Mouse (Mus musculus): ENCODE data around the gene Cct8.
"Not testable (repeated sequence)": the region's sequence is repeated elsewhere in the genome, so short reads cannot be mapped to it uniquely, and the experiment has no call there.

Gene Cct8

DNA sequence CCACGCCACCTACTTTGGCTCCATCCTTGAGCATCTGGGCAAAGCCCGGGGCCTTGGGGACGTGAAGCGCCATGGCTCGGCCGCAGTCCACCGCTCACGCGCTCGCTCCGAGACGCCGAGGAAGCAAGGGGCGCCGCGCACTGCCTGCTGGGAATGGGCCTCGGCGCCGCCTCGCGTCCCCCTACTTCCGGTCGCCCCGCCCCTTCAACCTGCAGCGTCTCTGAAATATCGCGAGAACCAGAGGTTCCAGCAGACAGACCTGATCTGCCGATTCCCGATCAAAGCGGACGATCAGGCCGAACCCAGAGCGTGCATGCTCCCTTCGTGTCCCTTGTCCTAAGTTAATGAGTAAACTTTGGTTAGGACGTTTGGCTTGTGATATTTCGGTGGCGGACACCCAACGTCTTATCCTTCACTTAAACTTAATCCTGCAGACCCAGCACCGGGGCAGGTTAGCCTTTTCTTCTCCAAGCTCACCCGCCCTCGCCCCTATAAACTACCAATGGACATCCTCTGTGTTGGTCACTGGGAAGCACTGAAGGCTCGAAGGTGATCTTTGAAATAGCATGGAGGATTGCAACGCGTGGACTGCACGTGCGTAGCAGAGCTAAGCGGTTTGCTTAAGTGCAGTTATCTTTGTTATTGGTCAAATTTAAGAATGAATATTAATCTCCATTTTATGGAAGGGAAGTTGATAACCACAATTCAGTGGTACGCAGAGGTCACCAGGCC is at the start of gene Cct8:
Cct8 (minus strand) TSS at position 158 of the 732 bp plus-strand sequence.
- DNase-seq, result peak; percentile 98

DNA sequence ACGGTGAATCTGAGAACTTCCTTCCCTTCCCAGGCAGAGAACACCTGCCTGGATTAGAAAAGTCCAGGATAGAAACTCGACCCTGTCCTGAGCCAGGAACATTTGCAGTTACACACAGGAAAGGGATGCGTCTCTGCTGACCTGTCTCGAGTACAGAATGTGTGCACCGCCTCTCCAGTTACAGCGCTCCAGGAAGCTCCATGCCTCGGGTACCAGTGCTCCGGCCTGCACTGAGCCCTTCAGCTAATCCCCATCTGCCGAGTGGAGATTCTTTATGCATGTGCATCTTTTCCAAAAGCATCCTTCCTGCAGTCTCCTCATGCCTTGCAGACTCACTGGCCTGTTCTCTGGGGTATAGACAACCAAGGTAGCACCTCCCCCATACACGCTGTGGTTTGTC is 33.1 kb upstream of the Cct8 start:
- DNase-seq, result no peak

- DNase-seq, result no peak
Observed at GRCm38 (mm10) chr16:87527553-87528249, 32.0 kb upstream of the Cct8 start.

GRCm38 (mm10) chr16:87524228-87524627 is 28.6 kb upstream of the Cct8 start:
- DNase-seq, result no peak

- no peak for DNase-seq
Observed at GRCm38 (mm10) chr16:87512331-87512730, 16.7 kb upstream of the Cct8 start.

DNA sequence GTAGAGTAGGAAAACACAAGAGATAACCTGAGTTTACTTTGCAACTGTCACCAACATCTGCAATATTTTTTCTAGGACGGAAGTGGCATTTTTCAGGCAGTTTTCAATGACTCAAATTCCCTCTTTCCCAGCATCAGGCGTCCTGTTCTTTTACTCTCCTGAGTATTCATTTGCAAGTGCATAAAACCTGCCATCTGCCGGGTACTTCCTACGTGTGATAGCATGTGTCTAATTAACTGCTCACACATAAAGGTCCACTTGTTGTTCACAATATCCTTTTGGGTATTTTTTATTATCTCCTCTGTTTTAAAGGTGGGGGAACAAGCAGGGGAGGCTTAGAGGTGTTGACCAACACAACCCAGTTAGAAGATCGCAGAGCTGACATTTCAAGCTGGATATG is 16.0 kb upstream of the Cct8 start:
- DNase-seq, result no peak

DNA sequence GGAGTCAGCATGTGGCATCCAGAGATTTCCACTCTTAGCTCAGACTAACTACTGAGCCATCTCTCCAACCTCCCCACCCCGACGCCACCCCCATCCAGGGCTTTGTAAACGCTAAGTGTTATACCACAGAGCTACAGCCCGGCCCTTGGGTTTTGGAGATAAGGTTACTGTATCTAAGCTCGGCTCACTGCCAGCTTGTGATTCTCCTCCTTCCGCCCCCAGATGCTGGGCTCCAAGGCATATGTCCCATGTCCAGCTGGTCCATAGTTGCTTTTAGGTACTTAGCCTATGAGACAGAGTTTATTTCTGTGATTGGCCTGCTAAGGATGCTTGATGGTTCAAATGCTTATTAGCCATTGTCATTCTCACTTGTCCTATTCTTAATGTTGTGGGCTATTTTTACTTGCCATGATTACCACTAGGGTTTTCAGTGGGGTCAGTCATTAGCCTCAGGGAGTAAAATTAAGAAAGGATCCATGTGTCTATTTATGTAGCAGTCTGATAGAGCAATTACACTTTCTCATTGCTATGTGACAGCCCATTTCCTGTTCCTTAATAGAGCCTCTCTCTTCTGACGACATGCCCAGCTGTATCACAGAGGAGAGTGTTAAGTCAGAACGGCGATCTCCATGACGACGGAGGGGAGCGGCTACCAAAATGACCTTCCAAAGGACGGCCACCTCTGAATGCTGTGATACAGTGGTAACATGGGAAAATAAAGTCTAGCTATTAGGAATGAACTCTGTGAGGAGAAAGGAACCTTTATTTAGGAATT is 5.8 kb upstream of the Cct8 start:
- peak; percentile 12 for DNase-seq

- no peak for DNase-seq
Observed at GRCm38 (mm10) chr16:87499556-87499955, 3.9 kb upstream of the Cct8 start.

DNA sequence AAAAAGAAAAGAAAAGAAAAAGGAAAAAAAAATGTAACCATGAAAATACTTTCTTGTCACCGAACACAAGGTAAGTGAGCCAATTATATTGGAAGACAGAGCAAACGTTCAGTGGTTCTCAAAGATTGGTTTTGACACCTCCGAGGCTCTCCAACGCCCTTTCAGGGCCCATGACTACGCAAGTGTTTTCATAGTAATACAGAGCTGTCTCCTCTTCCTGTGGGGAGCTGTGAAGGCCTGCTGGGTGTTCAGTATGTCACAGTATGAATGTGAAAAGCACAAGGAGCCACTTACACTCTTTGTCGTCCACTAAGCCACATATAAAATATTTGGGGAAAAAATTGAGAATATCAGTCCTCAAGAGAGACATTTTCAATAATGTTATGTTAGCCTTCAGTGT is 1.5 kb upstream of the Cct8 start:
- no peak for DNase-seq

- DNase-seq, result no peak
Observed at GRCm38 (mm10) chr16:87496728-87497127, 1.1 kb upstream of the Cct8 start.

DNA sequence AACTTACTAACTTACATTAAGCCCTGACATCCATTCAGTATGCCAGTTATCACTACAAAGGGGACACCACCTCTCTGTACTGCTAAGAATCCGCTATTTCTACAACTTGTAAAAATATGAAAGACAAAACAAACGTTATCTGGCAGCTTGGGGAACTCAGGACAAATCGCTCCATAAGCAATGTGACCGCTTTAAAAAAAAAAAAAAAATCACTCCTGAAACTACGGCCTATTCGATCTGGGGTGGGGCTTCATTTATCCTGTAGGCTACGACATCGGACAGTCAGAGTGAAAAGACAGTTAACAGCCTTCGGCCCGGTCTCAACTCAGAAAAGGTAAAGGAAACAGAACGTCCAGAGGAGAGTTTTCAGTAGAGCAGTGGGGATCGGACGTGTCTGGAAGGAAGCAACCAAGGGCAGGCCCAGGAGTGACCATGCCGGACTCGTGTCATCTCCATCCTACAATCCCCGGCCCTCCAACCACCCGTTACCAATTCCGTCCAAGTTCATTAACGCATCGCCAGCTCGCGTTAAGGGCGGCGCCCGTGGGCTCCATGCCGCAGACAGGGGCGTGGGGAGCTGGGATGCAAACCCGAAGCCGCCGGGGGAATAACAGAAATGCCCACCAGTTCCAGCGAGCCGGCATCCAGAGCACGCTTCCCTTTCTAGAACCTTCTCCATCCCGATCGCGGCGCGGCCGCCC is 568 bp downstream of the Cct8 start:
- DNase-seq, result peak; percentile 8

- DNase-seq, result not testable (repeated sequence)
Observed at GRCm38 (mm10) chr16:87492191-87492792, 3.4 kb downstream of the Cct8 start.

- DNase-seq, result no peak
Observed at GRCm38 (mm10) chr16:87488605-87489004, 7.1 kb downstream of the Cct8 start.

- no peak for DNase-seq
Observed at GRCm38 (mm10) chr16:87486739-87487138, 8.9 kb downstream of the Cct8 start.

- DNase-seq, result no peak
Observed at GRCm38 (mm10) chr16:87484367-87484766, 11.3 kb downstream of the Cct8 start.

- DNase-seq, result no peak
Observed at GRCm38 (mm10) chr16:87470579-87470978, 25.1 kb downstream of the Cct8 start.

DNA sequence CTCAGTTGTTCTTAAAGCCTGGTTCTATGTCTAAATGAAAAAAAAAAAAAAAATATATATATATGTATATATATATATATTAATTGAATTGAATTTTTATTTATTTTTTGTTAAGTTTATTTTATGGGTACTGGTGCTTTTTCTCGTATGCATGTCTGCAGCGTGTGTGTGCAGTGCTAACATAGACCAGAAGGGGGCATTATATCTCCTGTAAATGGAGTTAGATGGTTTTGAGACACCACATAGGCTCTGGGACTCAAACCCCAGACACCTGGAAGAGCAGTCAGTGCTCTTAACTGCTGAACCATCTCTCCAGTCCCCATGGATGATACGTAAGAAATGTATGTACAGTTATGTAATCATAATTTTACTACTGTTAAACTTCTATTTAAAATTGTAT is 36.9 kb downstream of the Cct8 start:
- DNase-seq, result no peak

- peak; percentile 13 for DNase-seq
Observed at GRCm38 (mm10) chr16:87455180-87455611, 40.5 kb downstream of the Cct8 start.

- peak; percentile 94 for DNase-seq
Observed at GRCm38 (mm10) chr16:87454419-87455179, 41.1 kb downstream of the Cct8 start, which contains the start of gene Usp16. Gene Usp16, plus strand, starts transcription at chr16:87454703.

DNA sequence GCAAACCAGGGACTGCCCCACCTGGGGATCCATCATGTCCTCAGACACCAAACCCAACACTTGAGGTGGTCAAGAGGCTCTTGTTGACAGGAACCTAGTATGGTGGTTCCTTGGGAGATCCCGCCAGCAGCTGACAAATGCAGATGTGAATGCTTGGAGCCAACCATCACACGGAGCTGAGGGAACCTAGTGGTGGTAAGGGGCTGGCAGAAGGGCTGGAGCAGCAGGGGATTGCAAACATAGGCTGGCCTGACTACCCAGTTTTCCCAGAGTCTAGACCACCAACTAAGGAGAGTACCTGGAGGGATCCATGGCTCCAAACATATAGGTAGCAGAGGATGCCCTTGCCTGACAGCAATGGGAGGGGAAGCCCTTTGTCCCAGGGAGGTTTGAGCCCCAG is 42.4 kb downstream of the Cct8 start:
- DNase-seq, result no peak

DNA sequence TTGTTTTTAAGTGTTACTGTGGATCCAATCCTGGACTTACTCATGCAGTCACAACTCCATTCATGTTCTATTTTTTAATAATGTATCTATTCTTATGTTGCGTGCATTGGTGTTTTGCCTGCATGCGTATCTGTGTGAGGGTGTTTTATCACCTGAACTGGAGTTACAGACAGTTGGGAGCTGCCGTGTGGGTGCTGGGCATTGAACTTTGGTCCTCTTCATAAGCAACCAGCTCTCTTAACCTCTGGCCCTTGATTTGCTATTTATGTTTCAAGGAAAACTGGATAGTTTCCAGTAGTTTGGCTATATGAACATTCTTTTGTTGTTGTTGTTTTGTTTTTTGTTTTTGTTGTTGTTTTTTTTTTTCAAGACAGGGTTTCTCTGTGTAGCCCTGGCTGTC is 50.1 kb downstream of the Cct8 start:
- DNase-seq, result no peak

GRCm38 (mm10) chr16:87445110-87445509 is 50.6 kb downstream of the Cct8 start:
- no peak for DNase-seq
